Mouse (Mus musculus): Measurements from ENCODE around the gene Ankib1. TPM values are rescaled to one million over a fixed set of nuclear protein-coding genes. Genes with fewer than 3 reads are reported as not detected.
"Not testable (repeated sequence)": the region's sequence is repeated elsewhere in the genome, so short reads cannot be mapped to it uniquely, and the experiment has no call there.

Gene Ankib1
- total RNA-seq, 2 experiments from 2014 or later: 21.8 to 24.0 TPM

- intact Hi-C loops (cut with DNase I): no loop called here
These were observed 73.9 kb downstream of the Ankib1 start for GRCm38 (mm10) chr5:3728820-3729219.

GRCm38 (mm10) chr5:3725491-3725890 is 77.2 kb downstream of the Ankib1 start:
- DNase-seq: no peak
- intact Hi-C loops (cut with DNase I): no loop called here

More at GRCm38 (mm10) chr5:3728820-3729219, 73.9 kb downstream of the Ankib1 start:
- no peak for DNase-seq

GRCm38 (mm10) chr5:3723415-3723814 is 79.3 kb downstream of the Ankib1 start:
- no peak for DNase-seq
- intact Hi-C loops (cut with DNase I): no loop called here

GRCm38 (mm10) chr5:3722873-3723272 is 79.9 kb downstream of the Ankib1 start:
- no peak for DNase-seq
- intact Hi-C loops (cut with DNase I): no loop called here

GRCm38 (mm10) chr5:3719371-3719770 is 83.4 kb downstream of the Ankib1 start:
- DNase-seq: no peak
- intact Hi-C loops (cut with DNase I): no loop called here

- DNase-seq: no peak
- intact Hi-C loops (cut with DNase I): no loop called here
These were observed 86.9 kb downstream of the Ankib1 start for GRCm38 (mm10) chr5:3715800-3716199.

GRCm38 (mm10) chr5:3702180-3702579 is 100.5 kb downstream of the Ankib1 start:
- no peak for DNase-seq
- intact Hi-C loops (cut with DNase I): no loop called here

GRCm38 (mm10) chr5:3700025-3700424 is 102.7 kb downstream of the Ankib1 start:
- DNase-seq: no peak
- intact Hi-C loops (cut with DNase I): no loop called here

GRCm38 (mm10) chr5:3696031-3696430 is 106.7 kb downstream of the Ankib1 start:
- DNase-seq: no peak
- intact Hi-C loops (cut with DNase I): no loop called here

GRCm38 (mm10) chr5:3695191-3695590 is 107.5 kb downstream of the Ankib1 start:
- intact Hi-C loops (cut with DNase I): no loop called here
- no peak for DNase-seq

GRCm38 (mm10) chr5:3692956-3693355 is 109.8 kb downstream of the Ankib1 start:
- intact Hi-C loops (cut with DNase I): no loop called here
- DNase-seq: no peak

GRCm38 (mm10) chr5:3691283-3691682 is 111.4 kb downstream of the Ankib1 start:
- intact Hi-C loops (cut with DNase I): no loop called here

GRCm38 (mm10) chr5:3688298-3688697 is 114.4 kb downstream of the Ankib1 start:
- intact Hi-C loops (cut with DNase I): no loop called here
- DNase-seq: no peak

More at GRCm38 (mm10) chr5:3691283-3691682, 111.4 kb downstream of the Ankib1 start:
- DNase-seq: no peak

- intact Hi-C loops (cut with DNase I): no loop called here
These were observed 132.7 kb downstream of the Ankib1 start for GRCm38 (mm10) chr5:3669938-3670554.

GRCm38 (mm10) chr5:3666585-3666984 is 136.1 kb downstream of the Ankib1 start:
- intact Hi-C loops (cut with DNase I): no loop called here
- no peak for DNase-seq

More at GRCm38 (mm10) chr5:3669938-3670554, 132.7 kb downstream of the Ankib1 start:
- no peak for DNase-seq

- intact Hi-C loops (cut with DNase I): no loop called here
These were observed 137.5 kb downstream of the Ankib1 start for GRCm38 (mm10) chr5:3665225-3665624.

GRCm38 (mm10) chr5:3657085-3657484 is 145.6 kb downstream of the Ankib1 start, which contains the start of gene Gatad1:
Gene Gatad1 (minus strand): TSS chr5:3657185.
- DNase-seq: no peak
- intact Hi-C loops (cut with DNase I): no loop called here

More at GRCm38 (mm10) chr5:3665225-3665624, 137.5 kb downstream of the Ankib1 start:
- no peak for DNase-seq

- intact Hi-C loops (cut with DNase I): no loop called here
These were observed 148.9 kb downstream of the Ankib1 start for GRCm38 (mm10) chr5:3653801-3654200.

GRCm38 (mm10) chr5:3652903-3653575 is 149.7 kb downstream of the Ankib1 start:
- intact Hi-C loops (cut with DNase I); DNase-seq: not testable (repeated sequence)

More at GRCm38 (mm10) chr5:3653801-3654200, 148.9 kb downstream of the Ankib1 start:
- DNase-seq: no peak

GRCm38 (mm10) chr5:3651621-3652020 is 151.1 kb downstream of the Ankib1 start:
- intact Hi-C loops (cut with DNase I): no loop called here
- no peak for DNase-seq

- no peak for DNase-seq
- intact Hi-C loops (cut with DNase I): no loop called here
These were observed 151.8 kb downstream of the Ankib1 start, which contains the start of gene Tmbim7 for GRCm38 (mm10) chr5:3650881-3651280. Gene Tmbim7 (plus strand): TSS chr5:3651181.

GRCm38 (mm10) chr5:3648849-3649210 is 153.9 kb downstream of the Ankib1 start:
- intact Hi-C loops (cut with DNase I): loop anchor here (5.0 to 10.0 kb wide), 2 partner anchors 83 to 546 kb away; partner anchors contain the start of gene Mterf1b
- DNase-seq: no peak

Measured in heart, postnatal 36 days (tissue).